Mouse (Mus musculus): ENCODE results near the gene Anapc15. TPM values are rescaled to one million over a fixed set of nuclear protein-coding genes. Genes with fewer than 3 reads are reported as not detected.
"Not testable (repeated sequence)": the region's sequence is repeated elsewhere in the genome, so short reads cannot be mapped to it uniquely, and the experiment has no call there.

The Anapc15 gene
- polyA plus RNA-seq, 1 experiment: 42.6 TPM

DNA sequence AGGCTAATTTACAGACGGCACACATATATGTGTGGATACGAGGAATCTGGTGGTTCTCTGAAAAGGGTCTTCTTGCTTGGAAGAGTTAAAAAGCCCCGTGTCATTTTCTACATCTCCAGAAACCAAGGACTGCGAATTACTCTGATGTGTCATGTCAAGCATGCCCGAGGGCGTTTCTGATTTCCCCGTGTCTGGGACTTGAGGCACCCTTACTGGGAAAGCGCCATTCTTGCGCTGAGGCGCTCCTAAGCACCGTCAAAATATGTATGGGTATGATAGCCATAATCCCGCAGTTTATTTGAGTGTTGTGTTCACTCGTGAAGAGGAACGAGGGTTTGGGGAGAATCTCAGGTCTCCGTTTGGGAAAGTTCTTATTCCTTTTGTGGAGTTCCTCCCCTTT, 69.8 kb downstream of the Anapc15 start:
- Histone ChIP-seq H3K27ac (ENCODE audit: insufficient read depth, low read depth, low read length) (peak overlapping the region; percentile 28; the same call in 1 of the 2 replicates), H3K4me3 (ENCODE audit: insufficient read depth, low read depth, low read length) (peak overlapping the region; percentile 67), H3K4me1 (ENCODE audit: control insufficient read depth, insufficient read depth, low read length) (no peaks in the 10 kb centered on the region; the same call in 1 of the 2 replicates), H3K27me3 (replicated peaks; ENCODE audit: control insufficient read depth, insufficient read depth, low read length) (no peaks in the 10 kb centered on the region), H3K36me3 (ENCODE audit: control insufficient read depth, insufficient read depth, low read length) (no peaks in the 10 kb centered on the region)
- 3% methylated on average over 15 of the region's 15 CpGs for WGBS
- DNase-seq: no peak
- TF ChIP-seq POLR2A (IDR thresholded peaks at IDR 0.05; ENCODE audit: low read depth, low read length): no peak
- no peak for TF ChIP-seq CTCF (conservative IDR thresholded peaks at IDR 0.05; ENCODE audit: insufficient read depth, insufficient read length, low read depth, low read length)

DNA sequence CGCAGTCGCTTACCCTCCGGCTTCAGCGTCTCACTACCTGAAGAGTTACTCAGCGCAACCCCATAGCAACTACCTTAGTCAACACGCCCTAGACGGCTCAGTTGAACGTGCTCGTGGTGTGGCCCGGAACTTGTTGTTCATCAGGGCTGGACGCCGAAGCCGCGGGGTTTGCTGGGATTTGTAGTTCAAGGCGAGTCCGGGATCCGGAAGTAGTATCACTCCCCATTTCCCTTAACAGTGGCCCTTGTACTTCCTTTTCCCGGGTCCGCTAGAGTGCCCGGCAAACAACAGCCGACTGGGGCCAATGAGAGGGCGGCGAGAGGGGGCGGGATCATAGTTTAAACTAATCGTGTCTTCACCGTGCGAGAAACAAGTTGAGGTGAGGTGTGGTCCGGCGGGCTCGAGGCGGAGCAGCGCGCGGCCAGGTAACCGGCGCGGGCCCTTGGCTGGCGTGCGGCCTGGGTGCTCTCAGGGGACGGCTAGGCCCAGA, 70.3 kb downstream of the Anapc15 start, which contains the start of the genes Lrrc51 and Numa1:
Gene Lrrc51 (minus strand): TSS at position 145 of the 490 bp plus-strand sequence.
Gene Numa1 (plus strand): TSS at position 361 of the 490 bp plus-strand sequence.
- H3K36me3 ChIP-seq (ENCODE audit: control insufficient read depth, insufficient read depth, low read length): no peaks in the 10 kb centered on the region
- H3K4me3 ChIP-seq (ENCODE audit: insufficient read depth, low read depth, low read length): peak within 1 kb of the TSS; percentile 86
- H3K27ac ChIP-seq (ENCODE audit: insufficient read depth, low read depth, low read length): peak within 1 kb of the TSS; percentile 53
- peak; percentile 99 for DNase-seq
- no peaks in the 10 kb centered on the region for H3K27me3 ChIP-seq (replicated peaks; ENCODE audit: control insufficient read depth, insufficient read depth, low read length)
- TF ChIP-seq CTCF (conservative IDR thresholded peaks at IDR 0.05; ENCODE audit: insufficient read depth, insufficient read length, low read depth, low read length) (no peak), POLR2A (IDR thresholded peaks at IDR 0.05; ENCODE audit: low read depth, low read length) (peak; percentile 44)
- no peaks in the 10 kb centered on the region; the same call in 1 of the 2 replicates for H3K4me1 ChIP-seq (ENCODE audit: control insufficient read depth, insufficient read depth, low read length)
- WGBS: under 1% methylated on average over 40 of the region's 40 CpGs

DNA sequence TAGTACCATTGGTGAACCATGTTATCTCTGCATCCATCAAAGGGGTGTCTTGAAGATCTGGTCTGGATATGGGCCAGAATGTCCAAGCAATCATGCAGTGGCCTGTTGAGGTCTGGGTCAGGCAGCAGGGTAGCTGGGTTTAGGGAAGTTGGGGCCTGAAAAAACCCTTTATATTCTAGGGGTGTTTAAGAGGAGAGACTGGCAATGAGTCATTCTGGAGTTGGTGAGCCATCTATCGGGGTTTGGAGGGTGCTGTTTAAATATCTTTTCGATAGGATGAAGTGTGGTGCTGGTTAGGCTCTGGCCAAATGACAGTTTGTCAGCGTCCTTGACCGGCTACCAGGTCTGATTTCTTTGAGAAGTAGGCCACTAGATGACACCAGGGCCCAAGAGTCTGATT, 72.4 kb downstream of the Anapc15 start:
- Histone ChIP-seq H3K27me3 (replicated peaks; ENCODE audit: control insufficient read depth, insufficient read depth, low read length) (no peaks in the 10 kb centered on the region), H3K4me3 (ENCODE audit: insufficient read depth, low read depth, low read length) (no peak overlapping the region), H3K27ac (ENCODE audit: insufficient read depth, low read depth, low read length) (no peak overlapping the region), H3K4me1 (ENCODE audit: control insufficient read depth, insufficient read depth, low read length) (peaks cover 7% of the 10 kb centered on the region; the same call in 1 of the 2 replicates), H3K36me3 (ENCODE audit: control insufficient read depth, insufficient read depth, low read length) (no peaks in the 10 kb centered on the region)
- TF ChIP-seq POLR2A (IDR thresholded peaks at IDR 0.05; ENCODE audit: low read depth, low read length): no peak
- TF ChIP-seq CTCF (conservative IDR thresholded peaks at IDR 0.05; ENCODE audit: insufficient read depth, insufficient read length, low read depth, low read length): no peak
- 94% methylated on average over 4 of the region's 4 CpGs for WGBS
- no peak for DNase-seq

DNA sequence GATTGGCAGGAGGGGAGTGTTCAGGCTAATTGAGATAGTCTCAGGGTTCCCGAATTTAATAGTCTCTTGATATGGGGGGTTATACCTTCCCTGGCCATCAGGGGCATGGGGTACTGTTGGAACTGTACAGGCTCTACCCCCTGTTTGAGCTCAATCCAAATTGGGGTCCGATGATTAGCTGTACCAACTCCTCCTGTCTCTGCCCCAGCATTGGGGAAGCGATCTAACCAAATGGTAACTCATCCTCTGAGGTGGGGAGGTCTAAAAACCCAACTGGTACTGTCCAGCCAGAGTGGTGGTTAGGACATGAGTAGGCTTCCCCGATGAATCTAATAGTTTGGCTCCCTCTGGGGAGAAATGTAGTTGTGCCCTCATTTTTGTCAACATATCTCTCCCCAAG, 73.5 kb downstream of the Anapc15 start:
- Histone ChIP-seq H3K27me3 (replicated peaks; ENCODE audit: control insufficient read depth, insufficient read depth, low read length) (no peaks in the 10 kb centered on the region), H3K27ac (ENCODE audit: insufficient read depth, low read depth, low read length) (no peak overlapping the region), H3K4me3 (ENCODE audit: insufficient read depth, low read depth, low read length) (no peak overlapping the region), H3K4me1 (ENCODE audit: control insufficient read depth, insufficient read depth, low read length) (peaks cover 7% of the 10 kb centered on the region; the same call in 1 of the 2 replicates), H3K36me3 (ENCODE audit: control insufficient read depth, insufficient read depth, low read length) (no peaks in the 10 kb centered on the region)
- TF ChIP-seq POLR2A (IDR thresholded peaks at IDR 0.05; ENCODE audit: low read depth, low read length): no peak
- 96% methylated on average over 4 of the region's 4 CpGs for WGBS
- DNase-seq: no peak

DNA sequence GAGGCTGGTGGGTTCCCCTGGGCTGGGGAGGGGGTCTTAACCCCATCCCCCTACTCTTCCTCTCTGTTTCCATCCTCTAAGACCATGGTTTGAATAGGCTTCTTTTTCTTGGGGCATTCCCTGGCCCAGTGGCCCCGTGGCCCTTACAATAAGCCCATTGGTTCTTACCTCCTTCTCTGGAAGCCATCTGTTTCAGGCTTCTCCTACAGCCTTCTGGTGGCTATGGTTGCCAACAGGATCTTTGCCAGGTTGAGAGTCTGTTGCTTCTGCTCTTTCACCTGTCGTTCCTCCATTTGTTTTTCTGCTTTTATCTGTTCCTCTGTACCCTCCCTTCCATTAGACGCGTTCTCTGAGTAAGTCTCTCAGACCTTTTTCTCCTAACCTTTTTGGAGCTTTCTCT, 74.1 kb downstream of the Anapc15 start:
- no peak overlapping the region for H3K27ac ChIP-seq (ENCODE audit: insufficient read depth, low read depth, low read length)
- peak; percentile 32 for DNase-seq
- no peak overlapping the region for H3K4me3 ChIP-seq (ENCODE audit: insufficient read depth, low read depth, low read length)
- no peak for TF ChIP-seq CTCF (conservative IDR thresholded peaks at IDR 0.05; ENCODE audit: insufficient read depth, insufficient read length, low read depth, low read length)
- TF ChIP-seq POLR2A (IDR thresholded peaks at IDR 0.05; ENCODE audit: low read depth, low read length): no peak
- H3K36me3 ChIP-seq (ENCODE audit: control insufficient read depth, insufficient read depth, low read length): no peaks in the 10 kb centered on the region
- H3K27me3 ChIP-seq (replicated peaks; ENCODE audit: control insufficient read depth, insufficient read depth, low read length): no peaks in the 10 kb centered on the region
- H3K4me1 ChIP-seq (ENCODE audit: control insufficient read depth, insufficient read depth, low read length): peaks cover 7% of the 10 kb centered on the region; the same call in 1 of the 2 replicates
- 89% methylated on average over 4 of the region's 4 CpGs for WGBS

DNA sequence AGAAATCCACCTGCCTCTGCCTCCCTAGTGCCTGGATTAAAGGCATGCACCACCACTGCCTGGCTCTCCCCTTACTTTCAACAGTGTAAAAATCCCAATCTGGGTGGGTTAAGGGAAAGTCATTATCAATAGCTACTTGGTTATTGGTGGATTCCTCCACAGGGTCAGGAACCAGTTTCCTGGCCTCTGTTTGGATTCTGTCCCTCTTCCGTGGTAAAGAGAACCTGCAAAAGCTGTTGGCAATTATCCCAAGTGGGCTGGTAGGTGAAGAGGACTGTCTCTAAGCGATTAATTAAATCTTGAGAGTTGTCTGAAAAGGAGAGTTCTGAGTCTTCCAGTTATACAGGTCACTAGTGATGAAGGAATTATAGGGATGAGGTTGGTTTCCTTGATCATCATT, 74.8 kb downstream of the Anapc15 start:
- H3K4me3 ChIP-seq (ENCODE audit: insufficient read depth, low read depth, low read length): no peak overlapping the region
- no peaks in the 10 kb centered on the region for H3K36me3 ChIP-seq (ENCODE audit: control insufficient read depth, insufficient read depth, low read length)
- TF ChIP-seq POLR2A (IDR thresholded peaks at IDR 0.05; ENCODE audit: low read depth, low read length) (no peak), CTCF (conservative IDR thresholded peaks at IDR 0.05; ENCODE audit: insufficient read depth, insufficient read length, low read depth, low read length) (no peak)
- peaks cover 7% of the 10 kb centered on the region; the same call in 1 of the 2 replicates for H3K4me1 ChIP-seq (ENCODE audit: control insufficient read depth, insufficient read depth, low read length)
- H3K27me3 ChIP-seq (replicated peaks; ENCODE audit: control insufficient read depth, insufficient read depth, low read length): no peaks in the 10 kb centered on the region
- H3K27ac ChIP-seq (ENCODE audit: insufficient read depth, low read depth, low read length): no peak overlapping the region
- peak; percentile 36 for DNase-seq
- WGBS: 49% methylated on average over 2 of the region's 2 CpGs

DNA sequence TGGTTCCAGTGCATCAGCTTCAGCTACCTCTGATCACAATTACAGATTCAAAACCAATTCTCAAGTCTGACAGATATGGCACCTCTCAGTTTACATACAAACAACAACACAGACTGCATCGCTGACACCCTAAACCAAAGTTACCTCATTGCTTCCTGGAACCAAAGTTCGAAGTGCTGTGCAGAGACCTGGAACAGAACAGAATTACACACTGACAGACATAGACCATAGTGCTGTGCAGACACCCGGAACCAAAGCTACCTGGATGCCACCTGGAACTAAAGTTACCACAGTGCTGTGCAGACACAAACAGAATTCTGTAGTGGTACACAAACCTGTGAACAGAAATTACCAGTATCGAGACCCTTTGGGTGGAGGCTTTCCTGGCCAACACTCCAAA, 76.2 kb downstream of the Anapc15 start:
- peak overlapping the region; percentile 84 for H3K27ac ChIP-seq (ENCODE audit: insufficient read depth, low read depth, low read length)
- no peak overlapping the region for H3K4me3 ChIP-seq (ENCODE audit: insufficient read depth, low read depth, low read length)
- H3K4me1 ChIP-seq (ENCODE audit: control insufficient read depth, insufficient read depth, low read length): peaks cover 7% of the 10 kb centered on the region; the same call in 1 of the 2 replicates
- no peaks in the 10 kb centered on the region for H3K27me3 ChIP-seq (replicated peaks; ENCODE audit: control insufficient read depth, insufficient read depth, low read length)
- no peak for TF ChIP-seq POLR2A (IDR thresholded peaks at IDR 0.05; ENCODE audit: low read depth, low read length)
- no peak for TF ChIP-seq CTCF (conservative IDR thresholded peaks at IDR 0.05; ENCODE audit: insufficient read depth, insufficient read length, low read depth, low read length)
- DNase-seq: peak; percentile 90
- 58% methylated on average over 4 of the region's 4 CpGs for WGBS
- H3K36me3 ChIP-seq (ENCODE audit: control insufficient read depth, insufficient read depth, low read length): no peaks in the 10 kb centered on the region

DNA sequence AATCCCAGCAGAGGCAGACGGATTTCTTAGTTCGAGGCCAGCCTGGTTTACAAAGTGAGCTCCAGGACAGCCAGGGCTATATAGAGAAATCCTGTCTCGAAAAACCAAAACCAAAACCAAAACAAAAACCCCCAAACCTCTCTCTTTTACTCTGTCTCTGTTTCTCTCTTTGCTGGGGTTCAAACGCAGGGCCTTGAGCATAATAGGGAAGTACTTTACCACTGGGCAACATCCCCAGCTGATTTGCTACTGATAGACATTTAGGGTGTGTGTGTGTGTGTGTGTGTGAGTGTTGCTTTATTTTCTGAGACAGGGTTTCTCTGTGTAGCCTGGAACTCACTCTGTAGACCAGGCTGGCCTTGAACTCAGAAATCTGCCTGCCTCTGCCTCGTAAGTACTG, 85.5 kb downstream of the Anapc15 start:
- H3K27ac ChIP-seq (ENCODE audit: insufficient read depth, low read depth, low read length); H3K4me3 ChIP-seq (ENCODE audit: insufficient read depth, low read depth, low read length); H3K27me3 ChIP-seq (replicated peaks; ENCODE audit: control insufficient read depth, insufficient read depth, low read length); H3K36me3 ChIP-seq (ENCODE audit: control insufficient read depth, insufficient read depth, low read length); DNase-seq; H3K4me1 ChIP-seq (ENCODE audit: control insufficient read depth, insufficient read depth, low read length): not testable (repeated sequence)
- WGBS: 93% methylated on average over 5 of the region's 5 CpGs

All from kidney, adult 2 months (tissue).